Mouse (Mus musculus): ENCODE data around the gene Mettl26. TPM values are rescaled to one million over a fixed set of nuclear protein-coding genes. Genes with fewer than 3 reads are reported as not detected.
A peak's percentile ranks its signal among the peaks of the same experiment; 100 is the strongest.

The Mettl26 gene
- polyA plus RNA-seq, 1 experiment from 2014 or later = 63.5 TPM

DNA sequence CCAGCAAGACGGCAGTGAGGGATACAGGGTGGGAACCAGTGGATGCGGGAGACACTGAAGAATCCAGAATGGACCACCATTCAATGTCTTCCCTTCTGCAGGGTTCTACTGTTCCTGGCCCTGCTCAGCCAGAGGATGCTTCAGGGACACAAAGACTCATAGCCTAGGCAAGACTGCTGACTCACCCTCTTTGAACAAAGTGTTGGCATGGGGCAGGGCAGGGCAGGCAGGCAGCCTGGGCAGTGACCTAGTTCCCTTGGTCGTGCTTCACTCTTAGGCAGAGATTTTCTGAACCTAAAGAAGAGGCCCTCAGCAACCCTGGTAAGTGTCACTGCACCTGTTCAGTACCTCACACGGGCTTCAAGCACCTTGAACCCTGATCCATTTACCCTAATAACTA, 36.9 kb downstream of the Mettl26 start:
- H3K4me3 ChIP-seq (ENCODE audit: low read depth, low read length) = no peak overlapping the region
- ATAC-seq = no peak
- peaks cover 3% of the 10 kb centered on the region; the same call in 1 of the 2 replicates for H3K36me3 ChIP-seq (ENCODE audit: control insufficient read depth, insufficient read depth, low read length)
- no peak overlapping the region for H3K9ac ChIP-seq (ENCODE audit: low read depth, low read length)
- 91% methylated on average over 4 of the region's 4 CpGs for WGBS
- H3K9me3 ChIP-seq (replicated peaks; ENCODE audit: control insufficient read depth, low read length, poor library complexity, severe bottlenecking) = no peaks in the 10 kb centered on the region
- H3K4me1 ChIP-seq (ENCODE audit: control insufficient read depth, insufficient read depth, low read length) = peaks cover 5% of the 10 kb centered on the region; the same call in 1 of the 2 replicates
- no peak overlapping the region for H3K27ac ChIP-seq (ENCODE audit: low read length)
- no peaks in the 10 kb centered on the region for H3K27me3 ChIP-seq (ENCODE audit: control insufficient read depth, insufficient read depth, low read depth, low read length)
- no peak overlapping the region for H3K4me2 ChIP-seq (ENCODE audit: low read length)

DNA sequence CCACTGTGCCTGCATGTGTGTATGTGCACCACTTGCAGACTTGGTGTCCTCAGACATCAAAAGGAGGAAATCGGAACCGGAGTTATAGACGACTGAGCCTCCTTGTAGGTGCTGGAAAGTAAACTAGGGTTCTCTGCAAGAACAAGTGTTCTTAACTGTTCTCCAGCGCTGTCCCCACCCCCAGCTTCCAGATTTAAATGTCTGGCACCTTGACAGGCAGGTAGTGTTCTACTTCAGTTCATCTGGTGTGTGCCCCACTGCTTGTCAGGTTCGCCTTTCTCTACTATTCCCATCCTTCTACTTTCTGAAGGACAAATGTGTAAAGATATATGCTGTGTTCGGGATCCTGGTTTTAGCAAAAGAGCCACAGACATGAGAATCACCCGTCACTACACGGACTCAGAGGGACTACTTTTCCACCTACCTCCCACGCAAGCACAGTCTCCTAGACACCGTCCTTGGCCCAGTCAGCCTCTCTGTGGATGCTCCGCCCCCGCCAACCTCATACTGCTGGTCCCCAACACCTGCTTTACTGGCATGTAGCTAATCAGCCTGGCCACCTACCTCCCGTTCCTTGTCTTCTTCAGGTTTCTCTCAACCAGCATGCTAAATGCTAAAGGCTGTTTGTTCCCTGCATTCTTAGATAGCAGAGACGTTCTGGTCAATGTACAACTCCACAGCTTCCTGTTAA, 38.5 kb downstream of the Mettl26 start:
- Histone ChIP-seq H3K9me3 (replicated peaks; ENCODE audit: control insufficient read depth, low read length, poor library complexity, severe bottlenecking) (no peaks in the 10 kb centered on the region), H3K27me3 (ENCODE audit: control insufficient read depth, insufficient read depth, low read depth, low read length) (no peaks in the 10 kb centered on the region), H3K4me3 (ENCODE audit: low read depth, low read length) (no peak overlapping the region), H3K27ac (ENCODE audit: low read length) (no peak overlapping the region), H3K4me1 (ENCODE audit: control insufficient read depth, insufficient read depth, low read length) (peaks cover 19% of the 10 kb centered on the region), H3K4me2 (ENCODE audit: low read length) (no peak overlapping the region), H3K9ac (ENCODE audit: low read depth, low read length) (no peak overlapping the region), H3K36me3 (ENCODE audit: control insufficient read depth, insufficient read depth, low read length) (peaks cover 3% of the 10 kb centered on the region; the same call in 1 of the 2 replicates)
- no peak for ATAC-seq
- WGBS = 91% methylated on average over 14 of the region's 14 CpGs

DNA sequence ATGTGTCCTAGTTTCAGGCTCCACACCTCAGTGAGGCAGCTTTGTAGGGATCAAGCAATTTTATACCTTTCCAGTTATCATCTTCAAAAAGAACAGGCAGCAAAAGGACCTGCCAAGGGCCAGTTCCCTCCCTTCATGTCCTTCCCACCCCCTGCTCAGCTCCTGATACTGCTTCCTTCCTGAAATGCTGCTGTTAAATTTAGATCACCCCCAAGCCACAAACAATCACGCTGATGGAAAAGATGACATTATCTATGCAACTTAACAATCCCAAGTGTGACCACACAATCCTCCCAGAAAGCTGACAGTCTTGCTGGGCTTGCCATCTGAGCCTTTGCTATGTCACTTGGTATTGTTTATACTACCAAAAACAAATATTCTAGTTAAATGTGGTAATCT, 39.0 kb downstream of the Mettl26 start:
- H3K9me3 ChIP-seq (replicated peaks; ENCODE audit: control insufficient read depth, low read length, poor library complexity, severe bottlenecking) = no peaks in the 10 kb centered on the region
- no peak overlapping the region for H3K27ac ChIP-seq (ENCODE audit: low read length)
- H3K36me3 ChIP-seq (ENCODE audit: control insufficient read depth, insufficient read depth, low read length) = peaks cover 3% of the 10 kb centered on the region; the same call in 1 of the 2 replicates
- no peak for ATAC-seq
- H3K4me1 ChIP-seq (ENCODE audit: control insufficient read depth, insufficient read depth, low read length) = peaks cover 23% of the 10 kb centered on the region
- H3K9ac ChIP-seq (ENCODE audit: low read depth, low read length) = no peak overlapping the region
- no peak overlapping the region for H3K4me2 ChIP-seq (ENCODE audit: low read length)
- 84% methylated on average over 1 of the region's 1 CpGs for WGBS
- no peak overlapping the region for H3K4me3 ChIP-seq (ENCODE audit: low read depth, low read length)
- H3K27me3 ChIP-seq (ENCODE audit: control insufficient read depth, insufficient read depth, low read depth, low read length) = no peaks in the 10 kb centered on the region

DNA sequence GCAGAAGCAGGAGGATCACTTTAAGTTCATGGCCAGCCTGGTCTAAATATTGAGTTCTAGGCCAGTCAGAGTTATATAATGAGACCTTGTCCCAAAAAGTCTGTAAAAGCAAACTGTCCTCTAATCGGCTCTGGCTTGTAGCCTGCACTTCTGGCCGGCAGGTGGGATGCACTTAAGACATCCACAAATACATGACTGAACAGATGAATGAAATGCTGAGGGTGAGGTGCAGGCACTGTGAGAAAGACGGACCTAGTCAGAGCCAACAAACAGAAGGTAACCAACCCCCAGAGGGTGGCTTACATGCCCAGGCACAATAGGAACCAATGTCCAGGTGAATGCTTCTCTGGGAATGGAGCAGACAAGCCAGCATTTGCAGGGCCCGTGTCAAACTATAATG, 39.4 kb downstream of the Mettl26 start:
- H3K4me1 ChIP-seq (ENCODE audit: control insufficient read depth, insufficient read depth, low read length) = peaks cover 23% of the 10 kb centered on the region

DNA sequence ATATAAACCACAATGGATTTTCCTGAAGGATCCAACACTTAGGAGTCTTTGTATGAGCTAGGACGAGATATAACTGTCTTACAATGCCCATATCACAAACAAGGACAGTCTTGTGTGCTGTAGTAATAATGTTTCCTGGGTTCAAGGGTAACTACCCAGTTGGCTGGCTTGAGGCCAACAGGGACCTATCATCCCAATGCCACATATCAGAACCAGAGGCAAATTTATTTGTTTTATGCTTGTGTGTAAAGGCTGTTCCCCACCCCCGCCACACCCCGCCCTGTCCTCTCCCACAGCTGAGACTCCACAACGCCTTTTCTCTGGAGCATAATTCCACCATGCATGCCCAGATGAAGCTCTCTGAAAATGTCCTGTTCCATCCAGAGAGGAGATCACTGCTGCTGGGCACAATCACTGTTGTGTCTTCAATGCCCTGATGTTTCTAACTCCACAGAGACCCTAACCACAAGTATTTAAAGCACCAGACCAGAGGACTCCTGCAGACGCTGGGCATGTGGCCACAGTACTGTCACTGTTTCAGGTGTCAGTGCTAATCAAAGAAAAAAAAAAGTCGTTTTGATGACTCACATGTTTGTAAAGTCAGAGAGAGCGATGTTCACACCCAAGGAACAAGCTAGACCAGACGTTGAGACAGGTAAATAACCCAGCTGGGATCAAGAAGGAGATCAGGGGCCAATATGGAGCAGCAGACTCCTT, 42.2 kb downstream of the Mettl26 start:
- no peaks in the 10 kb centered on the region for H3K9me3 ChIP-seq (replicated peaks; ENCODE audit: control insufficient read depth, low read length, poor library complexity, severe bottlenecking)
- H3K4me3 ChIP-seq (ENCODE audit: low read depth, low read length) = no peak overlapping the region
- WGBS = 90% methylated on average over 8 of the region's 8 CpGs
- H3K4me2 ChIP-seq (ENCODE audit: low read length) = no peak overlapping the region
- no peak for ATAC-seq
- H3K27me3 ChIP-seq (ENCODE audit: control insufficient read depth, insufficient read depth, low read depth, low read length) = no peaks in the 10 kb centered on the region
- no peak overlapping the region for H3K27ac ChIP-seq (ENCODE audit: low read length)
- H3K4me1 ChIP-seq (ENCODE audit: control insufficient read depth, insufficient read depth, low read length) = peaks cover 23% of the 10 kb centered on the region
- H3K9ac ChIP-seq (ENCODE audit: low read depth, low read length) = no peak overlapping the region
- peaks cover 3% of the 10 kb centered on the region; the same call in 1 of the 2 replicates for H3K36me3 ChIP-seq (ENCODE audit: control insufficient read depth, insufficient read depth, low read length)

More for the DNA sequence above, 39.4 kb downstream of the Mettl26 start:
- no peak for ATAC-seq
- Histone ChIP-seq H3K27ac (ENCODE audit: low read length) (no peak overlapping the region), H3K27me3 (ENCODE audit: control insufficient read depth, insufficient read depth, low read depth, low read length) (no peaks in the 10 kb centered on the region), H3K4me2 (ENCODE audit: low read length) (no peak overlapping the region), H3K36me3 (ENCODE audit: control insufficient read depth, insufficient read depth, low read length) (peaks cover 3% of the 10 kb centered on the region; the same call in 1 of the 2 replicates), H3K4me3 (ENCODE audit: low read depth, low read length) (no peak overlapping the region), H3K9ac (ENCODE audit: low read depth, low read length) (no peak overlapping the region), H3K9me3 (replicated peaks; ENCODE audit: control insufficient read depth, low read length, poor library complexity, severe bottlenecking) (no peaks in the 10 kb centered on the region)
- WGBS = 87% methylated on average over 4 of the region's 4 CpGs

DNA sequence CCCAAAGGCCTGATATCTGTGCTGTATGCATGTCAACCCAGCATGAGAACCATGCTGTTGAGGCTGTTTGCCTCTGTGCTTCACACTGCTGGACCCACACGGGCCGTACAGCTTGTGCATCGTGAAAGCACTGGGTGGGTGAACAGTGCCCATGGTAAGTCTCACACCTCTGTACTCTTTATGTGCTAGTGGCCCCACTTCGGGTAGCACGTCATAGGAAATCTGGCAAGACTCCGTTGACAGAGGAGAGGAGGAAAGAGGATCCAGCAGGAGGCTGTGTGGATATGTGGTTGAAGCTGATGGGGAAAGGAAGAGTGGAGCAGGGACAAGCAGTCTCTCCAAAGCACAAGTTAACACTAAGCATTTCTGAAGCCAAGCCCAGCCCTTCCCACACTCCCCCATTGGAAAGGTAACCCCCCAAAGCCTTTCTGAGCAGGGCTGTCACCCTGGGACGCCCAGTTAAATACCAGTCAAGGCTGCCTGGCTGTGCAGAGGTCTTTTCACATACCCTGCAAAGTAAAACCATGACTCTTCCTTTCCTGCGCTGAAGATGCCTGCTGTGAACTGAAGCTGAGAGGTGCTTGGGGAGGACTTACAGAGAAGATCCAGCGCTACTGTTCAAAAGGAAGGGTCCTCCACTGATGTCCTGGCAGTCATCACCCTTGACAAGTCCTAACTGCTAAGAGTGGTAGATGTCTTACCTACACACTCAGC, 43.3 kb downstream of the Mettl26 start:
- Histone ChIP-seq H3K36me3 (ENCODE audit: control insufficient read depth, insufficient read depth, low read length) (peaks cover 3% of the 10 kb centered on the region; the same call in 1 of the 2 replicates), H3K27ac (ENCODE audit: low read length) (no peak overlapping the region), H3K4me2 (ENCODE audit: low read length) (peak overlapping the region; percentile 76), H3K9ac (ENCODE audit: low read depth, low read length) (peak overlapping the region; percentile 91), H3K4me1 (ENCODE audit: control insufficient read depth, insufficient read depth, low read length) (peaks cover 23% of the 10 kb centered on the region), H3K9me3 (replicated peaks; ENCODE audit: control insufficient read depth, low read length, poor library complexity, severe bottlenecking) (no peaks in the 10 kb centered on the region), H3K27me3 (ENCODE audit: control insufficient read depth, insufficient read depth, low read depth, low read length) (no peaks in the 10 kb centered on the region), H3K4me3 (ENCODE audit: low read depth, low read length) (peak overlapping the region; percentile 92)
- ATAC-seq = no peak
- 91% methylated on average over 9 of the region's 9 CpGs for WGBS

DNA sequence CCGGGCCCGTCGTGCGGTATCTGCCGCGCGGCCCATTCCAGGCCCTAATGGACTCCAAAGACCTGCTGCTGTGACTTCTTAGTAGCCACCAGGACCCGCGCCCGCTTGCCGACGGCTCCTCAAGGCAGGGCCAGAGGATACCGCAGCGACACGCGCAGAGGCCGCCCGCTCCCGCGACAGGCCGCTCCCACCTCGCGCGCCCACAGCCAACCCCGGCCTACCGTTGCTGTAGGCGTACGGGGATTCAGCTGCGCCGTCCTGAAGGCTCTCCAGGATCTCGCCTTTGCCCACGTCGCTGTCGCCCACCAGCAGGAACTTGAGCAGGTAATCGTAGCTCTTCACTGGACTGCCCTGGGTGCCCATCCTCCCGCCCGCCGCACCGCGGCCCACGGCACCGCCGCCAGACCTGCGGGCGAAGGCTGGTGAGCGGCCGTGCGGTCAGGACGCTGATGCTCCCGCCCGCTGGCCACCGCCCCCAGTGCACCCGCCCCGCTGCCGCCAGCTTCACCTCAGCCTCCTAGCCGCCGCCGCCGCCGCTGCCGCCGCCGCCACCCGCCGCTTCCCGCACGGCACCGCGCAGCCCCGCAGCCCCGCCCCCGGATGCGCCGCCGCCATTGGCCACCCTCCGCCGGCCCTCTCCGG, 44.4 kb downstream of the Mettl26 start, which contains the start of gene Rab40c:
Rab40c (minus strand) TSS at position 584 of the 642 bp plus-strand sequence.
- Histone ChIP-seq H3K9ac (ENCODE audit: low read depth, low read length) (peak within 1 kb of the TSS; percentile 91), H3K4me2 (ENCODE audit: low read length) (peak within 1 kb of the TSS; percentile 76), H3K27ac (ENCODE audit: low read length) (peak within 1 kb of the TSS; percentile 84), H3K36me3 (ENCODE audit: control insufficient read depth, insufficient read depth, low read length) (peaks cover 3% of the 10 kb centered on the region; the same call in 1 of the 2 replicates), H3K27me3 (ENCODE audit: control insufficient read depth, insufficient read depth, low read depth, low read length) (no peaks in the 10 kb centered on the region), H3K4me1 (ENCODE audit: control insufficient read depth, insufficient read depth, low read length) (peaks cover 23% of the 10 kb centered on the region), H3K4me3 (ENCODE audit: low read depth, low read length) (peak within 1 kb of the TSS; percentile 92), H3K9me3 (replicated peaks; ENCODE audit: control insufficient read depth, low read length, poor library complexity, severe bottlenecking) (no peaks in the 10 kb centered on the region)
- WGBS = under 1% methylated on average over 58 of the region's 78 CpGs
- ATAC-seq = peak; percentile 16

DNA sequence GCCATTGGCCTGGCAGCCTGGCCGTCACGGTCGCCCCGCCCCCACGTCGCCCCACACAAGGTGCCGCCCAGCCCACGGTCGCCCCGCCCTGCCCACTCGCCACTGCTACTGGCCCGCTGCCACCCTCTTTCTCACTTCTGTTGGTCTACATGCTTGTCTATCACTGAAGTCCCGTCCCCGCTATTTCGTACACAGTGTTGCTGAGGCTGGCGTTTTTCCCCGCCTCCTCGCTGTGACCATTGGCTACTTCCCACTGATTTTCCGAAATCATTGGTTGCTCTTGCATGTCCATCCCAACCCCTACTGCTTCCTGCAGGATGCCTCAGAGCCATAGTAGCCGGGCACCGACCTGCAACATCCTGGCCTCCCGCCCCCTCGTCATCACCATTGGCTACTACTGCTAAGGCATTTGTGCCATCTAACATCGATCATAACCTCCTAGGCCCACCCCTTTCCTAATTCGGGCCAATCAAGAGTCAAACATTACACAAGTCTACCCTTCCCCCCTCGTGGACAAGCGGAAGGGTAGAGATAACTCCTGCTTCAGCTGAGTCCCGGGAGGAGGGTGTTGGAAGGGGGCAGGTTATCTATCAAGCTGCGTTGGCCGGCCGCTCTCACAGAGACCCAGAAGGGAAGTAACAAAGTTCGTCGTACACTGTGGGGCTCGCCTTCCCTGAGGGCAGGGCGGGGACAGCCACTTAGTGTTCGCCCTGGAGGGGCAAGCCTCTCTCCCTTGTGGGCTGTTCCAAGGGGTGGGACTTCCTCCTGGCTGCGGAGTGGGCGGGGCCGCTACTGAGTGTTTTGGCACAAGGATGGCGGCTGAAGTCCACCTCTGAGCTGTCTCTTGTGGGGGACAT, 45.1 kb downstream of the Mettl26 start:
- Histone ChIP-seq H3K4me1 (ENCODE audit: control insufficient read depth, insufficient read depth, low read length) (peaks cover 22% of the 10 kb centered on the region), H3K36me3 (ENCODE audit: control insufficient read depth, insufficient read depth, low read length) (peaks cover 3% of the 10 kb centered on the region; the same call in 1 of the 2 replicates), H3K27ac (ENCODE audit: low read length) (peak overlapping the region; percentile 84), H3K4me2 (ENCODE audit: low read length) (peak overlapping the region; percentile 62), H3K4me3 (ENCODE audit: low read depth, low read length) (peak overlapping the region; percentile 92), H3K9me3 (replicated peaks; ENCODE audit: control insufficient read depth, low read length, poor library complexity, severe bottlenecking) (no peaks in the 10 kb centered on the region), H3K27me3 (ENCODE audit: control insufficient read depth, insufficient read depth, low read depth, low read length) (no peaks in the 10 kb centered on the region), H3K9ac (ENCODE audit: low read depth, low read length) (peak overlapping the region; percentile 75)
- peak; percentile 99 for ATAC-seq
- WGBS = under 1% methylated on average over 38 of the region's 40 CpGs

Measured in midbrain, embryonic 16.5 days (tissue).